Mouse (Mus musculus) spleen, postnatal 14 days (tissue): ENCODE data around the gene Hist1h4d.

Source experiments
- DNase-seq, 2 experiments: peaks; one replicate each; pipeline ENCODE4 v3.0.0; 2021 to 2022; ENCODE audit warnings: low spot score in 2 of 2

The Hist1h4d gene

GRCm38 (mm10) chr13:23593051-23593770 lies 11.8 kb downstream of the Hist1h4d start:
- DNase-seq, result no peak

- no peak for DNase-seq
These were observed 13.8 kb downstream of the Hist1h4d start for GRCm38 (mm10) chr13:23595185-23595584.

GRCm38 (mm10) chr13:23595622-23596372 lies 14.4 kb downstream of the Hist1h4d start:
- peak in 1 of 2 experiments; percentile 28 for DNase-seq

DNA sequence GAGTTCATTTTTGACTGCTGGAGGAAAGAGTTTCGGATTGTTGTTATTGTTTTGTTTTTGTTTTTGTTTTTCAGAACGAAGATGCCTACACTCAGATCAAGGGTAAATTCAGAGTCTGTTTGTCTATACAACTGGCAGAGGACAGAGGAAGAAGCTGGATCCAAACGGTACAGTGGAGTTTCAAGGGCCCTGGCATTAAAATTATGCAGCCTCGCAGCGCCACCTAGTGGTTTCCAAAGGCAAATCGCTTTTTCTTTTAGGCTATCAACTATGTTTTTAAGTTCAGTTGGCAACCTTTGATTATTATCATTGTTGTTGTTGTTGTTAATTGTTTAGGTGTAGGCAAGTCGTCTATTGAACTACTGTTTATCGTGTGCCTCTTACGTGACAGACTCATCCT lies 16.6 kb downstream of the Hist1h4d start:
- peak; percentile 70 to 86 for DNase-seq

- DNase-seq, result no peak
These were observed 21.8 kb downstream of the Hist1h4d start for GRCm38 (mm10) chr13:23603182-23603699.

DNA sequence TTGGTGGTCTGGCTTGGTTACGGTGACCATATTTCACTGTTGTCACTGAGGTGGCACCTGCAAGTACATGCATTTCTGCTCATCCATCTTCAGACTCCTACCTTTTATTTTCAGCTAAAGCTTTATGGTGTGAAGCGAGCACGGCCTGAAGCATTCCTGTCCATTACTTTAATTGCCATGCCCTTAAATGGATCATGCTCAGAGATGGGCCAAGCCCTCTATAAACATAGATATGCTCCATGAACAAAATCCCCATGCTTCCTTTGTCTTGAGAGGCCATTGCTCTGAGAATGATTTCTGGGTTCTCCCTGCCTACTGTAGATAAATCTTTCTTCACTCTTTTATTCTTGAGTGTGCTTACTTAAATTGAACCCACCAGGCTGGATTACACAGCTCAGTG lies 23.1 kb downstream of the Hist1h4d start:
- DNase-seq, result no peak

DNA sequence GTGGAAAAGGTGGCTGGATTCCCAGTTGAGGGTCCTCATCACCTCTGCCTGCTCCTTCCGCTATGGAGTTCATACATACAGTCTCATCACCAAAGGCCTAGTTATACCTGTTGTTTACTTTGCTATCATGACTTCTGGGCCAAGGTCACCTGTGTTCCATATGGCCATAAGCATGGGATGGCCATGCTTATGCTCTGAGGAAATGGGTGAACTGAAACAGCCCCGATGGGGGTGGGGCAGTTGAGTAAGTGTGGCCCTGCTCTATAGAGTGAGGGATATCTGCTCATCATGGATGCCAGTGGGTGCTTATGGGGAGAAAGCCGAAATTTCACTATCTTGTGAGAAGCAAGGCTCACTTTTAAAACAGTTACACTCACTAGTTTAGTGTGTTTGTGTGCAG lies 23.7 kb downstream of the Hist1h4d start:
- no peak for DNase-seq

DNA sequence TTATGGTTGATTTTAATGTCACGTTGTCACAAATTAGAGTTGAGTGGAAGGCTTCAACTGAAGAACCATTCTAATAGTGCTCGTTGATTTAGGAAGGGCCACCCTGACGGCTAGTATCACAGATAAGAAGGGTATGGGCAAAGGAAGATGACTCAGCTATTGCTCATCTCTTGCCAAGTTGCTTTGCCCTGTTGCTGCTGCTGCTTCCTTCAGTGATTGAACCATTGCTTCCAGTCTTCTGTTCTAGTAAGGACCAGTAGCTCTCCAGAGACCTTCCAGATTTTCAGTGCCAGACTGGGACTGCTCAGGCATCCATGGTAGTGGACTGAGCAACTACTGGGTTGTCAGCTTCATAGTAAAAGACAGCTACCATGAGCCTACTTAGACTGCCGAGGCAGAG lies 27.8 kb downstream of the Hist1h4d start:
- no peak for DNase-seq

GRCm38 (mm10) chr13:23609844-23610243 lies 28.4 kb downstream of the Hist1h4d start:
- no peak for DNase-seq

DNA sequence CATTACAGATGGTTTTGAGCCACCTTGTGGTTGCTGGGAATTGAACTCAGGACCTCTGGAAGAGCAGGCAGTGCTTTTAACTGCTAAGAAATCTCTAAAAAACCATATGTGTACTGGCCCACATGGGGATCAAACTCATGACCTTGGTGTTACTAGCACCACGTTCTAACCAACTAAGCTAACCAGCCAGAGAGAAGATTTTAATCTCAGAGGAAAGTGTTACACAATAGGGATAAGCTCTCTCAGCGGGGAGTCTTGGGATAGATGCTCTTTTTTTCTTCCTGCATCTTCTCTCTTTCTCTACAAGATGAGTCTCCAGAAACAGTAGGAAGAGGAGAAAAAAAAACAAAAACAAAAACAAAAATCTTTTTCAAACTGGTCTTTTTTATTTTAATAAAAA lies 29.0 kb downstream of the Hist1h4d start:
- no peak for DNase-seq

- DNase-seq, result no peak
These were observed 30.2 kb downstream of the Hist1h4d start for GRCm38 (mm10) chr13:23611638-23612037.

GRCm38 (mm10) chr13:23620056-23620732 lies 38.8 kb downstream of the Hist1h4d start:
- no peak for DNase-seq

- peak; percentile 39 to 69 for DNase-seq
These were observed 39.5 kb downstream of the Hist1h4d start, which contains the start of gene Hist1h2be for GRCm38 (mm10) chr13:23620733-23621531. Gene Hist1h2be, minus strand, starts transcription at chr13:23621124.

GRCm38 (mm10) chr13:23621532-23622174 lies 40.3 kb downstream of the Hist1h4d start:
- DNase-seq, result peak; percentile 59 to 60

DNA sequence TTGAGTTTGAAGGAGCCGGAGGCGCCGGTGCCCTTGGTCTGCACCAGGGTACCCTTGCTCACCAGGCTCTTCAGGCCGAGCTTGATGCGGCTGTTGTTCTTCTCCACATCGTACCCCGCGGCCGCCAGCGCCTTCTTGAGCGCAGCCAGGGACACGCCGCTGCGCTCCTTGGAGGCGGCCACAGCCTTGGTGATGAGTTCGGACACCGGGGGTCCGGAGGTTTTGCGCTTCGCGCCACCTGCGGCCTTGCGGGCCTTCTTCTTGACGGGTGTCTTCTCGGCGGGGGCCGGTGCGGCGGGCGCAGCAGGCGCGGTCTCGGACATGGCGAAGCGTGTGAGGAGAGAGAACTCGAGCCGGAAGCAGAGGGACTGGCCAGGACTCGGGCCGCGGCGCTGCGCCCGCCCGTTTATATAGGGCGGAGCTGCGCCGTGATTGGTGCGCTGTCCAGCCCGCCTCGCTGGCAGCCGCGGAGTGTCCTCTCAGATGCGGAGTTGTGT lies 40.8 kb downstream of the Hist1h4d start, which contains the start of gene Hist1h1e:
Hist1h1e (minus strand) TSS at position 384 of the 497 bp plus-strand sequence.
- peak; percentile 93 to 97 for DNase-seq

GRCm38 (mm10) chr13:23622861-23623450 lies 41.6 kb downstream of the Hist1h4d start:
- DNase-seq, result peak in 1 of 2 experiments; percentile 12

DNA sequence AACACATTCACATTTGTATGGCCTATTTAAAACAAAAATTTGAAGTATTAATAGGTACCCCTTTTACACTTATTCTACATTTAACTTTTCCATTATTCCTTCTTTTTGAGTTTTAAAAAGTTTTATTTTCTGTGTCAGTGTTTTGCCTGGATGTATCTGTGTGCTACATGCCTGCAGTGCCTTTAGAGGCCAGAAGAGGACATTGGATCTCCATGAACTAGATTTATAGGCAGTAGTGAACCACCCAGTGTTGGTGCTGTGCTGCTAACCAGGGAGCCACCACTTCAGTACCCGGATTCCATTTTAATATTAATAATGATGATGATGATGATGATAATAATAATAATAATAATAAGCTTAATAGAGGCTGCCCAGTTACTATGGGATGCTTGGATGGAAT lies 49.3 kb downstream of the Hist1h4d start:
- no peak for DNase-seq
